Mouse (Mus musculus) inflammation-experienced regulatory T-cells, adult 6 months (primary cell): ENCODE data around the gene Pard6b. TPM values are rescaled to one million over a fixed set of nuclear protein-coding genes. Genes with fewer than 3 reads are reported as not detected.

Experiments used
- ATAC-seq: one replicate; pipeline ENCODE4 v1.8.0; 2017
- polyA plus RNA-seq, 3 experiments: library from polyadenylated mRNA; unstranded; fragments of 100-300 nt; shearing (Covaris generic); gene quantifications; one replicate each; pipeline ENCODE4 v1.2.1; 2017

Gene Pard6b
- polyA plus RNA-seq, 3 experiments from 2014 or later = 0.41 to 1.2 (median 1.1) TPM

- no peak for ATAC-seq
These were observed 63.0 kb downstream of the Pard6b start for GRCm38 (mm10) chr2:168143794-168144193.

DNA sequence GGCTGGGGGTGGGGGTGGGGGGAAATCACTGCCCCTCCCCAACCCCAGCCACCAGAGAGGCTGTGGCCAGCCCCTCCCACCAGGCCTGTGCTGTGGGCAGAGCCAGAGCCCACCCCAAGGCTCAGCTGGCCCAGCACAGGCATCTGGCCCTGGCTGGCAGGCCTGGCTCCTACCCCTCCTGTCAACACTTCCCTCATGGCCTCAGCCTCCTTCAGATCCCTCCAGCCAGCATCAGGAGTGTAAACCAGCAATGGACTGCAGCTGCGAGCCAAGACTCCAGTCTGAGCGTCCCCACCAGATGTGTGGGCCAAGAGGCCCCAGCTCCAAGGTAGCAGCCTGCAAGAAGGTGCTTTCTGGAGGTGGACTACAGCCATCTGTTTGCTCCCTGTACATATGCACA lies 64.6 kb downstream of the Pard6b start:
- no peak for ATAC-seq

DNA sequence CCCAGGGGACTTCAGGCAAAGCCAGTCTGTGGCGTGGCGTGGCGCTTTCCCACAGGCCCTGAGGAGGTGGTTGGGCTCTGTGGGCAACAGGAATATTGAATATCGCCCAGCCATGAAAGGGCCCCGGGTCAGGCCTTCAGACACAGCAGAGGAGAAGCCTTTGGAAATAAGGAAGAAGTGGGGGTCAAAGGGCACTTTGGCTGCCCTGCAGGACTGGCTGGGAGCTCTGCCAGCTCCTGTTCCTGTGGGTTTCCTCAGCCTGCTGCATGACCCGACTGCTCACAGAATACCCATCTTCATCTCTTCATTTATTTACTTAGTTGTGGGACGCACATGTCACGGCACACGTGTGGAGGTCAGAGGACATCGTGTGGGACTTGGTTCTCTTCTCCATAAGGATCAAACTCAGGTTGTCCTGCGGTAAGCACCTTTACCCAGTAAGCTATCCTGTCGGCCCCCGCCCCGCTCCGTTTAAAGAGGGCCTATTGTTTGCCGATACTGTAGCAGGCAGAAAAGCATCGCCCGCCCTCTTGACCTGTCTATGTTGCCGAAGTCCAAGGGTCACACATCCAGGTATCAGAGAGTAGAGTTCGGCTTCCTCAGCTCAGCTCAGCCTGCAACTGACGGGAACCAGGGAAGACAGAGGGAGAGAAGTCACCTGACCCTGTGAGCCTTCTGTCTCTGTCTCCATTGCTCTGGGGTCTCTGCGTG lies 67.1 kb downstream of the Pard6b start:
- ATAC-seq = no peak

DNA sequence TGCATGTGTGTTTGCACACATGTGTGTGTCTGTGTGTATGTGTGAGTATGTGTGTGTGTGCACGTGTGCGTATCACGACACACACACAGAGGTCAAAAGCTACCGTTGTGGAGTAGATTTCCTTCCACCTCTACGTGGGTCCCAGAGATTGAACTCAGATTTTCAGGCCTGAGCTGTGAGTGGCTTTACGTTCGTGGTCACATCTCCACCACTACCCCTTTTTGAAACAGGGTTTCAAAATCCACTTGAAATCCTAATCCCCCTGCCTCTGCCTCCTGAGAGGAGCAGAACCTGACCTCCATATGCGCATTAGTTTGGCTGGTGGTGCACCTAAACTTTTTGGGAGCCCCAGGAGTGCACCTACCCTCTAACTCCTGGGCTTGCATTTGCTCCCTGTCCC lies 68.4 kb downstream of the Pard6b start:
- no peak for ATAC-seq

Other genes starting within 250 kb of the Pard6b start
- 100 to 1,000 TPM; 121 to 180 (median 127) TPM for gene Ptpn1, start 148.9 kb upstream of the Pard6b start, polyA plus RNA-seq
- gene Ripor3, start 70.4 kb upstream of the Pard6b start, polyA plus RNA-seq = under 1 TPM; 0.16 to 0.49 (median 0.33) TPM
- gene Adnp, start 126.1 kb downstream of the Pard6b start, polyA plus RNA-seq = 1 to 10 TPM; 1.7 to 2.1 (median 1.8) TPM
- 10 to 100 TPM; 20.2 to 22.3 (median 20.2) TPM for gene Gm20716, start 149.4 kb downstream of the Pard6b start, polyA plus RNA-seq
- 100 to 1,000 TPM in 2 of 3 experiments, 10 to 100 TPM in 1; 81.9 to 112 (median 110) TPM for gene Dpm1, start 149.6 kb downstream of the Pard6b start, polyA plus RNA-seq
- 1 to 10 TPM in 1 of 3 experiments, under 1 TPM in 2; 0.47 to 2.0 (median 0.48) TPM for gene Mocs3, start 149.6 kb downstream of the Pard6b start, polyA plus RNA-seq
- gene Kcng1, start 200.7 kb downstream of the Pard6b start, polyA plus RNA-seq = not detected